Mouse (Mus musculus) liver, embryonic 14 days (tissue): Measurements from ENCODE around the gene Vmn1r138. TPM values are rescaled to one million over a fixed set of nuclear protein-coding genes. Genes with fewer than 3 reads are reported as not detected.

Source experiments
- polyA plus RNA-seq: library from polyadenylated mRNA; depleted of rRNA; stranded (reverse); fragments of >200 nt; gene quantifications from 2 replicates; pipeline ENCODE4 v1.2.3, GENCODE M21; 2012; rRNA removed

Gene Vmn1r138
- not detected in 2 replicates for polyA plus RNA-seq

DNA sequence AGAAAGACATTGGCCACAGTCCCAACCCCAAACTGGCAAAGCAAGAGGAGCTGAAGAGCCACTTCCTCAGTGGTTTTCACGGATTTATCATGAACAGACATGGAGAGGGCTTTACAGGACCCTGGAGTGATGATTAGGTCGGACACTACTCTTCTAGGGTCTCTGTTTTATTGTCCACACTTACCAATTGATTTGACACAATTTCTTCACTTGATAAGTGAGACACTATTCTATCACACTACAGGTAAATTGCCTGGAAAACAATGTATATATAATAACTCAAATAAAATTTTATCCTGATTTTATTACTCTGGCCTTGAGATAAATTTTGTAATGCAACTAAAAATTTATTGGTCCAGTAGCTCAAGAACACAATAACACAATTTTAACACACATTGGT, at the start of gene Vmn1r138:
TSS of gene Vmn1r138 (minus strand) at position 101 of the 400 bp plus-strand sequence.

DNA sequence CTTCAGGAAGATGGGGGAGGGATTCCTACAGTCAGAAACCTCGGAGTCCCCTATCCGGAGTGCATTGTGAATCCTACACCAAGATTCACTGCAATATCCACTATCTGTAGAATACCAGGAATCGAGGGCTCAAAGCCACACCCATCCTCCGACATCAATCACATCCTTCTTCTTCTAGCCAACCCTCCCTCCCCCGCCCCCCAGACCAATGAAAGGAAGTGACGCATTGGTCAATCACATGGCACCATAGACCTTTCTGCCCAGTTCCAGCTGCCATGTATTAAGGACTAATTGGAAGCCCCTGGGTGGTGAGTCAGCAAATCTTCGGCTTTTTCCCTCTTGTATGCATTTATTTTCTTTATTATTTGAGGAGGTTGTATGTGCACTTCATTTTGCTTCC, 40.1 kb upstream of the Vmn1r138 start, which contains the start of gene Vmn1r139:
TSS of gene Vmn1r139 (plus strand) at position 301 of the 400 bp plus-strand sequence.

DNA sequence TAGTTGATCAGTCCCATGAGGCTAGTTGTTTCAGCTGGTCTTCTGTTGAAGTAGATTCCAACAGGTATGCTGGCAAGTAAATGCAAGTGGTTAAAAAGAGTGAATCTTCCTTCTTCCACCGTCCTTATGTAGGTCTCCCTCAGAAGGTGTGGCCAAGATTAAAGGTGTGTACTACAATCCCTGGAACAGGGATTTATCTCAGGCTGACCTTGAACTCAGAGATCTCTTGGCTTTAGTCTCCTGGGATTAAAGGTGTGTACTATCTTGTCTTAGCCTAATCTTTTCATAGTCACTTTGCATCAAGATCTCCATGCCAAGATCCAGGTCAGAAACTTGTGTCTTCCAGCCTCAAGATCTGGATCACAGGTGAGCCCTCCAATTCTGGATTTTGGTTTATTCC, 27.5 kb upstream of the Vmn1r138 start, which contains the start of gene Gm6176:
TSS of gene Gm6176 (minus strand) at position 101 of the 400 bp plus-strand sequence.

DNA sequence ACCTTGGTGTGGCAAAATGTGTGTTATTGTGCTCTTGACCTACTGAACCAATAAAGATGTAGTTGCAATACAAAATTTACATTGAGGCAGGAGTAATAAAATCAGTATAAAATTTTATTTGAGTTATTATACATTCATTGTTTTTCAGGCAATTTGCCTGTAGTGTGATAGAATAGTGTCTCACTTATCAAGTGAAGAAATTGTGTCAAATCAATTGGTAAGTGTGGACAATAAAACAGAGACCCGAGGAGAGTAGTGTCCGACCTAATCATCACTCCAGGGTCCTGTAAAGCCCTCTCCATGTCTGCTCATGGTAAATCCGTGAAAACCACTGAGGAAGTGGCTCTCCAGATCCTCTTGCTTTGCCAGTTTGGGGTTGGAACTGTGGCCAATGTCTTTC, 34.4 kb downstream of the Vmn1r138 start, which contains the start of gene Vmn1r137:
TSS of gene Vmn1r137 (plus strand) at position 301 of the 400 bp plus-strand sequence.

Other genes with a start within 250 kb of the Vmn1r138 start
- not detected in 2 replicates for gene Gm4177, start 232.2 kb downstream of the Vmn1r138 start, polyA plus RNA-seq
- not detected in 2 replicates for gene Vmn1r135, start 196.5 kb downstream of the Vmn1r138 start, polyA plus RNA-seq
- not detected in 2 replicates for gene Gm5725, start 184.6 kb downstream of the Vmn1r138 start, polyA plus RNA-seq
- gene Gm5891, start 107.6 kb downstream of the Vmn1r138 start, polyA plus RNA-seq: not detected in 2 replicates
- gene Vmn1r137, start 34.3 kb downstream of the Vmn1r138 start, polyA plus RNA-seq: not detected in 2 replicates
- not detected in 2 replicates for gene Gm6176, start 27.4 kb upstream of the Vmn1r138 start, polyA plus RNA-seq
- gene Vmn1r139, start 40.2 kb upstream of the Vmn1r138 start, polyA plus RNA-seq: not detected in 2 replicates
- not detected in 2 replicates for gene Gm16451, start 89.3 kb upstream of the Vmn1r138 start, polyA plus RNA-seq
- gene Gm10666, start 105.8 kb upstream of the Vmn1r138 start, polyA plus RNA-seq: not detected in 2 replicates
- not detected in 2 replicates for gene Vmn1r142, start 135.1 kb upstream of the Vmn1r138 start, polyA plus RNA-seq
- not detected in 2 replicates for gene Vmn1r143, start 160.5 kb upstream of the Vmn1r138 start, polyA plus RNA-seq
- gene Gm8653, start 172.4 kb upstream of the Vmn1r138 start, polyA plus RNA-seq: not detected in 2 replicates
- not detected in 2 replicates for gene Gm8453, start 200.6 kb upstream of the Vmn1r138 start, polyA plus RNA-seq